Mouse (Mus musculus) heart, adult 2 months (tissue): ENCODE measurements around the gene AI661453. TPM values are rescaled to one million over a fixed set of nuclear protein-coding genes. Genes with fewer than 3 reads are reported as not detected.
A peak's percentile ranks its signal among the peaks of the same experiment; 100 is the strongest.
"Not testable (repeated sequence)": the region's sequence is repeated elsewhere in the genome, so short reads cannot be mapped to it uniquely, and the experiment has no call there.

Experiments used
- DNase-seq, 2 experiments: peaks; one replicate each; pipeline ENCODE4 v3.0.0; 2021
- H3K27ac ChIP-seq: fragments of 200-600 bp; 2 replicates; pipeline ENCODE4 v1.8.1; 2022
- H3K27me3 ChIP-seq: fragments of 200-500 bp; 2 replicates; pipeline ENCODE4 v1.6.1; 2012; ENCODE audit warnings: mild to moderate bottlenecking, low read length, inconsistent platforms, mixed read lengths; ENCODE audit not compliant: control insufficient read depth, insufficient read depth
- H3K36me3 ChIP-seq: fragments of 200-500 bp; 2 replicates; pipeline ENCODE4 v1.6.1; 2012; ENCODE audit warnings: low read length, inconsistent platforms; ENCODE audit not compliant: control insufficient read depth, insufficient read depth
- H3K4me1 ChIP-seq: fragments of 200-500 bp; 2 replicates; pipeline ENCODE4 v1.6.1; 2011; ENCODE audit warnings: low read length; ENCODE audit not compliant: control insufficient read depth, insufficient read depth
- H3K4me3 ChIP-seq: fragments of 200-600 bp; 2 replicates; pipeline ENCODE4 v1.8.1; 2022
- H3K79me2 ChIP-seq: fragments of 200-500 bp; replicated peaks from 2 replicates; pipeline ENCODE4 v1.6.1; 2012; ENCODE audit warnings: mild to moderate bottlenecking, inconsistent platforms, low read length, moderate library complexity, mixed read lengths; ENCODE audit not compliant: control insufficient read depth, insufficient read depth
- H3K9ac ChIP-seq: fragments of 200-500 bp; 2 replicates; pipeline ENCODE4 v1.6.1; 2012; ENCODE audit warnings: low read depth, mild to moderate bottlenecking, control low read depth, inconsistent platforms, low read length, mixed read lengths
- CTCF ChIP-seq: fragments of 200-600 bp; IDR thresholded peaks from 2 replicates; pipeline ENCODE4 v1.8.1; 2022; ENCODE audit warnings: antibody characterized with exemption, mild to moderate bottlenecking, moderate library complexity
- EP300 ChIP-seq: fragments of 200-500 bp; IDR thresholded peaks from 2 replicates; pipeline ENCODE4 v1.6.1; 2011; ENCODE audit warnings: low read depth, low read length, control low read depth; ENCODE audit not compliant: insufficient read depth
- POLR2A ChIP-seq: fragments of 200-500 bp; IDR thresholded peaks from 2 replicates; pipeline ENCODE4 v1.6.1; 2011; ENCODE audit warnings: mild to moderate bottlenecking, low read depth, low read length, control low read depth; ENCODE audit not compliant: insufficient read depth
- WGBS: fragments of 180-500 bp; shearing (Covaris S2); methylation state at CpG from one replicate; pipeline ENCODE4 v1.1.7; 2018; 5-methylcytosine and 5-hydroxymethylcytosine counted together
- intact Hi-C: fragments of 180-260 bp; cut with DNase I; formaldehyde crosslinking; loops from one replicate; pipeline ENCODE4 v1.15.1; 2025
- polyA plus RNA-seq: library from polyadenylated mRNA; depleted of rRNA; stranded (reverse); fragments of >200 nt; gene quantifications from 2 replicates; pipeline ENCODE4 v1.2.3, GENCODE M21; 2012
- total RNA-seq, 2 experiments: library from RNA; stranded (reverse); gene quantifications; 2 replicates each; pipeline ENCODE4 v1.2.3; 2021

The AI661453 gene
- total and polyA plus RNA-seq, 3 experiments = 1.00 to 1.4 (median 1.2) TPM

DNA sequence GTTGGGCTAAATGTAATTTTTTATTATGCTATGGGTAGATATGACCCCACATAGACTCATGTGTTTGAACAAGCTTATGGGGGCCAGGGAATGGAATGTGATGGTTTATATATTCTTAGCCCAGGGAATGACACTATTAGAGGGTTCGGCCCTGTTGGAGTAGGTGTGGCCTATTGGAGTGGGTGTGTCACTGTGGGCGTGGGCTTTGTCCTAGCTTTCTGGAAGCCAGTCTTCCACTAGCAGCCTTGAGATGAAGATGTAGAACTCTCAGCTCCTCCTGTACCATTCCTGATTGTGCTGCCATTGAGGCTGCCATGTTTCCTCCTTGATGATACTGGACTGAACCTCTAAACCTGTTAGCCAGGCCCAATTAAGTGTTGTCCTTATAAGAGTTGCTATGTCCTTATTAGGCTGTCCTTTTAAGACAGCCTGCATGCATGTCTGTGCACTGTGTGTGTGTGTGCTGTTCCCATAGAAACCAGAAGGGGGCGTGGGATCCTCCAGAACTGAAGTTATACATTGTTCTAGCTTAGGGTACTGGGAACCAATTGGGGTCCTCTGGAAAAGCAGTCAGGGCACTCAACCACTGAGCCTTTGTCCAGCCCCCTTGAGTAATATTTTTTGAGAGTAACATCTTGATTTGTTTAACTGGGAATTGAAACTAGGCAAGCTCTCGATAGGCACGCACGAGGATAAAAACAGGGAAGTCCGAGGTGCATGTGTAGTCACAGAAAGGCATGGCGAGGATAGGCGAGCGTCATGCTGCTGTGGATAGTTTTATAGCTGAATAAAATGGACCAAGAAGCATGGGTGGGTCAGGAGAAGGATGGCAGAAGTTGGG, 28.5 kb upstream of the AI661453 start:
- H3K79me2 ChIP-seq = no peaks in the 10 kb centered on the region
- no peak for DNase-seq
- no peak overlapping the region for H3K4me3 ChIP-seq
- no peaks in the 10 kb centered on the region for H3K36me3 ChIP-seq
- TF ChIP-seq POLR2A = no peak
- TF ChIP-seq CTCF = no peak
- no peak for TF ChIP-seq EP300
- no peak overlapping the region for H3K9ac ChIP-seq
- no peak overlapping the region for H3K27ac ChIP-seq
- H3K4me1 ChIP-seq = no peaks in the 10 kb centered on the region
- H3K27me3 ChIP-seq = peaks cover 5% of the 10 kb centered on the region
- 59% methylated on average over 10 of the region's 10 CpGs for WGBS
- intact Hi-C loops = loop anchor here (5.0 kb wide), 1 partner anchor 74 kb away; no protein-coding TSS in a partner anchor

DNA sequence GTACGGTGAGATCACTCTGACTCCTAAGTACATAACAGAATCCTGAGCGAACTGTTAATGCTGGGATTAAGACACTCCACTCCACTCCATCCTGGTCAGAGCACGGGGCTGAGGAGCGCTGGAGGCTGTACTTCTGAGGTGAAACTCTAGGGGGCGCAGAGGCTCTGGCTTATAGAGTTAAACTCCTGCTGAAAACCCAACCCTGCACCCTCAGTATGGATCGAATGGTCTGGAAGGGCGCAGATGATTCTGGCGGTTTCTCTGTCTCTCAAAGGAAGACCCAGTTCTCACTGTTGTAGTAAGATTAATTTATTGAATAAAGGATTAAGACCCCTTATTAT, 27.9 kb upstream of the AI661453 start:
- Histone ChIP-seq H3K4me3 (no peak overlapping the region), H3K4me1 (no peaks in the 10 kb centered on the region), H3K79me2 (no peaks in the 10 kb centered on the region), H3K27ac (no peak overlapping the region), H3K27me3 (peaks cover 5% of the 10 kb centered on the region), H3K36me3 (no peaks in the 10 kb centered on the region), H3K9ac (no peak overlapping the region)
- 18% methylated on average over 8 of the region's 8 CpGs for WGBS
- intact Hi-C loops = loop anchor here (5.0 kb wide), 1 partner anchor 74 kb away; no protein-coding TSS in a partner anchor
- TF ChIP-seq EP300 (no peak), CTCF (peak; percentile 82), POLR2A (no peak)
- DNase-seq = peak; percentile 35 to 70

DNA sequence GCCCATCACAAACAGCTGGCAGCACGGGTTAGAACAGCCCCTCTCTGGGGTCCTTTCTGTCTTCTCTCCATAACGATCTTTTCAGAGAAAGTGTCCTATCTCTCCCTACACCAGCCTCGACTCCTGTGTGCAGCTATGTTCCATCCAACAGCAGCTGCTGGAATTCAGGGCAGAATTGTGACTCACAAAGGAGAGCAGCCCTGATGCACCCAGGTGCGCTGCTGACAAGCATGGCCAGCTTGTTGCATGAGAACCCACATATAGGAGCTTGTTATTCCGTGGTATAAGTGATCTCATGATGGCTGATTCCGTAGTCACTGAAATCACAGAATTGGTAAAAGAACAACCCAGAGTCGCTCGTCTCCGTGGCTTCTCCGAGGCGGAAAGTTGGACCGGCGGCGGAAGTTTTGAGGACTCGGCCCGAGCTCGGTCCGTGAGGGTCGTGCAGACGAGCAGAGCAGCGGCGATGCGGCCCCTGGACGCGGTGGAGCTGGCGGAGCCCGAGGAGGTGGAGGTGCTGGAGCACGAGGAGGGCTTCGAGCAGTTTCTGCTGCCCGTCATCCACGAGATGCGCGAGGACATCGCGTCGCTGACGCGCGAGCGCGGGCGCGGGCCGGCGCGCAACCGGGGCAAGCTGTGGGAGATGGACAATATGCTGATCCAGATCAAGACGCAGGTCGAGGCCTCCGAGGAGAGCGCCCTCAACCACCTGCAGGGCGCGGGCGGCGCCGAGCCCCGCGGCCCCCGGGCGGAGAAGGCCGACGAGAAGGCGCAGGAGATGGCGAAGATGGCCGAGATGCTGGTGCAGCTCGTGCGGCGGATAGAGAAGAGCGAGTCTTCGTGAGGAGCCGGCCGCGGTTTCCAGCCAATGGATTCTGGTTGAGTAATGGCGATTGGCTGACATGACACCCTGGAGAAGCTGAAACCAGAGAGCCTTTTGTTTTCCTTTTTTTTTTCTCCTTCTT, 26.2 kb upstream of the AI661453 start:
- not testable (repeated sequence) for H3K9ac ChIP-seq, H3K27me3 ChIP-seq, H3K4me3 ChIP-seq, H3K27ac ChIP-seq, H3K79me2 ChIP-seq, H3K4me1 ChIP-seq, H3K36me3 ChIP-seq
- WGBS = 3% methylated on average over 74 of the region's 74 CpGs
- peak; percentile 40 to 62 for DNase-seq
- intact Hi-C loops = loop anchor here (5.0 kb wide), 1 partner anchor 72 kb away; no protein-coding TSS in a partner anchor

DNA sequence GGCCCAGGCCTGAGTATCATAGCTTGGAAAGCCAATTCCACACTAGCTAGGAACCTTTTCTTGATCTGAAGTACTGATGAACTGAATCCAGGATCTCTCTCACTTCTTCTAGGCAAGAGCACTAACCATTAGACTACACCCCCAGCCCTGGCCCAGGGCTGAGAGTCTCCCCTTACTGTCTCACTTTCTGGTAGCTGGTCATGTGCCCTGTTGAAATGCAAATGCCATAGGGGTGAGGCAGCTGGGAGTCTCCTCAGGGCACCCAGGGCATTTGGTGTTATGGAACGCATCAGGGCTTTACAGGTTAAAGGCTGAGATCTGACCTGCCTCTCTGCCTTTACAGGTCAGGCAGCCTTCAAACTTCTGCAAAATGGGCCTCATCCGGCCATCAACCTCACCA, 16.2 kb upstream of the AI661453 start:
- 0 out of 2 replicates have a peak, but pooled peaks cover 1% of the 10 kb centered on the region for H3K27me3 ChIP-seq
- 75% methylated on average over 2 of the region's 2 CpGs for WGBS
- intact Hi-C loops = no loop called here

DNA sequence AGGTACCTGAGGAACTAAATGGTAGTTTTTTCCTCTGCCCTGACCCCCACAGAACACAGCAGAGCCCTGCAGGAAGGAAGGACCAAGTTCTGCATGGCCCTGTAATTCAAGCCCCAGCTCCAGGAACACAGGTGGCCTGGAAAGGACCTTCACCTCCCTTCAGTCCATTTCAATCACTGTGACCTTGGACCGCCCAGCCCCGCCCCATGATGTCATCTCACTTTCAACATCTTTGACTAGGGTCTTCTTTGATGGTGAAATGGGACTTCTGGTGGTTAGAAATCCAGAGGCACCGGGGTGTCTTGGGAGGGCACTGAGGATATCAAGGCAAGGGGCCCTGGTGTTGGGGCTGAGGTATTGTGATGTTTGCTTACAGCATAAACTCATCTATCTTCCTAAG, 14.8 kb upstream of the AI661453 start:
- no peak overlapping the region for H3K27ac ChIP-seq
- no peaks in the 10 kb centered on the region for H3K36me3 ChIP-seq
- H3K9ac ChIP-seq = no peak overlapping the region
- TF ChIP-seq CTCF (no peak), EP300 (no peak), POLR2A (no peak)
- intact Hi-C loops = no loop called here
- H3K27me3 ChIP-seq = no peaks in the 10 kb centered on the region
- DNase-seq = no peak
- H3K4me3 ChIP-seq = no peak overlapping the region
- no peaks in the 10 kb centered on the region for H3K79me2 ChIP-seq
- no peaks in the 10 kb centered on the region for H3K4me1 ChIP-seq
- 71% methylated on average over 3 of the region's 3 CpGs for WGBS

More for the DNA sequence above, 16.2 kb upstream of the AI661453 start:
- Histone ChIP-seq H3K79me2 (no peaks in the 10 kb centered on the region), H3K4me1 (no peaks in the 10 kb centered on the region), H3K4me3 (no peak overlapping the region), H3K27ac (no peak overlapping the region), H3K9ac (no peak overlapping the region), H3K36me3 (no peaks in the 10 kb centered on the region)
- no peak for DNase-seq
- TF ChIP-seq POLR2A (no peak), EP300 (no peak), CTCF (no peak)

DNA sequence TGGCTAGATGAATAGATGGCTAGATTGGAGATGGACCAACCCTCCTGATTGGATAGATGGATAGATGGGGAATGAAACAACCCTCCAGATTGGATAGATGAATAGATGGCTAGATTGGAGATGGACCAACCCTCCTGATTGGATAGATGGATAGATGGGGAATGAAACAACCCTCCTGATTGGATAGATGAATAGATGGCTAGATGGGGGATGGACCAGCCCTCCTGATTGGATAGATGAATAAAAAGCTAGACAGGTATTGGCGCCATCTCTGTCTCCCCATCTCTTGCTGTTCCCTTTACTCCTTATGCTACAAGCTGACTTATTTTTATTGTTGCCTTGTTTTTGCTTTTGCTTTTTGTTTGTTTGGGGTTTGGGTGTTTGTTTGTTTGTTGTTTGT, 13.8 kb upstream of the AI661453 start:
- H3K79me2 ChIP-seq, intact Hi-C loops: not testable (repeated sequence)
- WGBS = 96% methylated on average over 1 of the region's 1 CpGs

More for the DNA sequence above, 13.8 kb upstream of the AI661453 start:
- not testable (repeated sequence) for H3K4me3 ChIP-seq, H3K27ac ChIP-seq, H3K27me3 ChIP-seq, H3K4me1 ChIP-seq, H3K36me3 ChIP-seq, H3K9ac ChIP-seq, DNase-seq
